Mouse (Mus musculus) lung, postnatal 4 days (tissue): Measurements from ENCODE around the gene Map3k11.
"Not testable (repeated sequence)": the region's sequence is repeated elsewhere in the genome, so short reads cannot be mapped to it uniquely, and the experiment has no call there.

Source experiments
- DNase-seq, 2 experiments: peaks; one replicate each; pipeline ENCODE4 v3.0.0; 2021

The Map3k11 gene

GRCm38 (mm10) chr19:5666386-5666785, 22.2 kb upstream of the Map3k11 start:
- DNase-seq, result no peak

DNA sequence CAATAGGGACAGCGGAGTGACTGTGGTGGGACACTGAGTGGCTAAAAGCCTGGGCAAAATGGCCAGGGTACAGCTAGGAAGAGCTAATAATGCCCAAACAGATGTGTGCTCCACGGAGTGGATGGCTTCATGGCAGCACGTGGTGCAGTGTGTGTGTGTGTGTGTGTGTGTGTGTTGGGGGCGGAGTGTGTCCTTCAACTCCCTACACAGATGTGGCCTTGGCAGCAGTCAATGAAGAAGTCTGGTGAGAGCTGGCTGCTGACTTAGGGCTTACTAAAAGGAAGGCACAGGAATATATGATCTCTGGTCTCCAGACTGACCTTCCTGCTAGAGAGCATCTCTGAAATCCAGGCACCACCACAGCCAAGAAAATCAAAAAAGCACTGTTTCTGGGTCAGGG, 20.2 kb upstream of the Map3k11 start:
- DNase-seq, result no peak

DNA sequence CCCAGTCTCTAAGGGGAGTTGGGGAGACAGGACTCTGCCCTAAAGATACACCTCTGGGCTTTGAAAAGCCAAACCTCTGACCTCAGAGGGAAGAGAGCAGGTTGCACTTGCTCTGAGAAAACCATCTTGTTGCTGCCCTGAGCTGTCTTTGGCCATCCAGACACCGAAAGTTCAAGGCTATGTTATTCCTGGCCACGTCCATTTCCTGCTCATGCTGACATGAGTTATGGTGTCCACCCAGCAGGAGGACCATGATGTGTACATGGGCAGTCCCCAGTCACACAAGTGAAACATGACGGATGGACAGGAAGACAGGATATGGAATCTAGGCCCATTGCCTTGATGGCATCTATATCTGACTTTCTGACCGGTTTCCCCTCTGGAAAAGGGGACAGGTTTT, 8.1 kb upstream of the Map3k11 start:
- DNase-seq, result no peak

DNA sequence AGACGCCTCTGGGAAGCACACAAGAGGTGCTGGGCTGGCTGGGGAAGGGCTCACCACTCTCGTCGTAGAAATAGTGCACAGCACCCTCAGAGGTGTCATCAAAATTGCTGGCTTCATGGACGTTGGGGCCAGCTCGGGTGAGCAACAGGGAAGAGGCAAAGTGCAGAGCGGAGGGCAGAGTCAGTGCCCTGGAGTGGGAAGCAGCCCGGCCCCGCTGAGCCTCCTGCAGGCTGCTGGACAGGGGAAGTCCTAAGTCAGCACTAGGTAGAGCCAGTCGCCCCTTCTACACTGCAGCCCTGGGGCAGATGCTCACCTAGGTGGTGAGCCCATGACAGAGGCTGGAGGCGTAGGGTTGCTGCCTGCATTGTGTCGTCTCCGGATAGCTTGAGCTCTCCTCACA, 4.3 kb upstream of the Map3k11 start:
- no peak for DNase-seq

GRCm38 (mm10) chr19:5684985-5685384, 3.6 kb upstream of the Map3k11 start:
- no peak for DNase-seq

GRCm38 (mm10) chr19:5685431-5685830, 3.1 kb upstream of the Map3k11 start:
- no peak for DNase-seq

DNA sequence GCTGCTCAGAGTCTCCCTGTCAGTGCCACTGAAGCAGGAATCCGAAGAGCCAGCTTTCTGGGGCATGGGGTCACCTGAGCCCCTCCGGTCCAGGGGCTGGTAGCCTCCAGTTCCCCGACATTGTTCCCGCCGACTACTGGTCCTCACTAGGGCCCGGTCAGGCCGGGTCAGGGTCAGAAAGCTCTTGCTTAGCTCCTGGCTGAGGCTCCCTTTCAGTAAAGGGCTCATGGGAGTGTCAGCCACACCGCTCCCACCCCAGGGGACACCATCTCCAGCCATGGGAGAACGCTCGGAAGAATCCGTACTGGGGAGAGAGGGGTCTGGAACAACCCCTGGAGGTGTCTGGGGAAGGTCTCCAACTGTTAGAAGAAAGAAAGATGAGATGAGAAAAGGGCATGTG, 2.7 kb upstream of the Map3k11 start:
- DNase-seq, result no peak

- no peak for DNase-seq
These were observed 2.1 kb upstream of the Map3k11 start for GRCm38 (mm10) chr19:5686437-5686836.

DNA sequence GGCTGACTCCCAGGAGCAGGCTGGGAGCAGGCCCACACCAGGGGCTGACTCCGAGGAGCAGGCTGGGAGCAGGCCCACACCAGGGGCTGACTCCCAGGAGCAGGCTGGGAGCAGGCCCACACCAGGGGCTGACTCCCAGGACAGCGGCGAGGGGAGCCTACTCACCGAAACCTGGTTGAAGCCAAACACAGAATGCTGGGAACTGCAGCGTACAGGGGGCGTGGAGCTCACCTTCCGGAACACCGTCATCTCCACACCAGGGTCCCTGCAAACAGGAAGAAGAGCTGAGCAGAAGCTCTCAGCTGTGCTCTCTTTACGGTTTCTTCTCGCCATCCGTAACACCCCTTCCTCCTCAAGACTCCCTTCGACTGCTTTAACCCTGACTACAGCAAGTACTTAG, 1.6 kb upstream of the Map3k11 start:
- not testable (repeated sequence) for DNase-seq

DNA sequence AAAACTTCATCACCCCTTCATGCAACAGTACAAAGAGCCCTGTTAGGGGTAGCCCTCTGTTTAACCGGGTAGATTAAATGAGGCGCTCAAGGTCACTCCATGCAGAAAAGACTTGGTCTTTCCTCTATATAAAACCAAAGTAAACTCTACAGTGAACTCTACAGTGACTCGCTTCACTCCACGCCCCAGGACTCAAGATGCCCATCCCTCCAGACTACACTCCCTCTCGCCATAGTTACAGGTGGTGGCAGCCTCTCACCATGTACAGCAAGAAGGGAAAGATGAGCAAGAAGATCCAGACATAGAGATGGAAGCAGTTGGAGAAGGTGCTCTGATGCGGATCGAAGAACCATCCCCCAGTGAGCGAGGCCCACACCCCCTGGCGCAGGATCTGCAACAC, 804 bp upstream of the Map3k11 start:
- DNase-seq, result no peak

DNA sequence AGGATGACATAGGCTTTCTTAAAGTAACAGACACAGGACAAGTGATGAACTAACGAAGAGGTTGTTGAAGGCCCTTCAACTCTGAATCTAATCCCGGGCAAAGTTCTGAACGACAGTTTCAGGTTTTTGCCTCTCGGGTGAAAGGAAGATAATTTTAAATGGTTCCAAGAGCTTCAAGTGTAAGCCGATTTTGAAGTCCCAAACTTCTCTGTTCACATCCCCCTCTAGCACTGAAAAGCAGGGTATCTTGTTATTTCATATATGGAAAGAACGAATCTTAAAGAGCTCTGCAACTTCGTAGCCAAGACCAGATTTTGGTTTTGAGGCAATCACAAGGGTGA, 516 bp downstream of the Map3k11 start:
- DNase-seq, result peak in 1 of 2 experiments; percentile 17

DNA sequence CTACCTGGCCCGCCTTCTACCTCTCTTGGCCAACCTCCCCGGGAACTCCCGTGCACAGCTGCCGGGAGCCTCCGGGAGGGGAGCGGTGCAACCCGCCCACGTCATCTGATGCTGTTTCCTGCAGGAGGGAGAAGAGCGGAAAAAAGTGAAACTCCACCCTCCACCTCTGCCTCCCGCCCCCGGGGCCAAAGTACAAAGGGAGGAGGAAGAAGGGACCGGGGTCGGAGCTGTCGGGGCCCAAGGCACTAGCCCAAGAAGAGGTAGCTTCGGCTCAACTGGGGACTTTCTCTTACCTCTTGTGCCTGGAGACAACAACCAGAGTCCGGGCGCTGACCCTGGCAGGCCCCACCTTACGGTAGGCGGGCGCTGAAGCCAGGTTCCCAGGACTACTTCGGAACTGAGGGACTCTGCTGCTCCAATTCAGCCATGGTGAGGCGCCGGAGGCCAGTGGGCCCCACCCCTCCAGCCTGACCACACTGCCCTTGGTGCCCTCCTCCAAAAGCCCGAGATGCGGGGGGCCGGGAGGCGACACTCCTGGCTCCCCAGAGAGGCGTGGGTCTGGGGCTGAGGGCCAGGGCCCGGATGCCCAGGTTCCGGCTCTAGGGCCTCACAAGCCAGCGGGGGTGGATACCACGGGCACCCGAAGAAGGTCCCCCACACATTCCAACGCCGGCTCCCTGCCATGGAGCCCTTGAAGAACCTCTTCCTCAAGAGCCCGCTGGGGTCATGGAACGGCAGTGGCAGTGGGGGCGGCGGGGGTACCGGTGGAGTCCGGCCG, 1.2 kb downstream of the Map3k11 start:
- peak; percentile 92 to 94 for DNase-seq

- no peak for DNase-seq
These were observed 1.8 kb downstream of the Map3k11 start for GRCm38 (mm10) chr19:5690343-5690735.

- DNase-seq, result peak in 1 of 2 experiments; percentile 26
These were observed 3.1 kb downstream of the Map3k11 start for GRCm38 (mm10) chr19:5691601-5692000.

DNA sequence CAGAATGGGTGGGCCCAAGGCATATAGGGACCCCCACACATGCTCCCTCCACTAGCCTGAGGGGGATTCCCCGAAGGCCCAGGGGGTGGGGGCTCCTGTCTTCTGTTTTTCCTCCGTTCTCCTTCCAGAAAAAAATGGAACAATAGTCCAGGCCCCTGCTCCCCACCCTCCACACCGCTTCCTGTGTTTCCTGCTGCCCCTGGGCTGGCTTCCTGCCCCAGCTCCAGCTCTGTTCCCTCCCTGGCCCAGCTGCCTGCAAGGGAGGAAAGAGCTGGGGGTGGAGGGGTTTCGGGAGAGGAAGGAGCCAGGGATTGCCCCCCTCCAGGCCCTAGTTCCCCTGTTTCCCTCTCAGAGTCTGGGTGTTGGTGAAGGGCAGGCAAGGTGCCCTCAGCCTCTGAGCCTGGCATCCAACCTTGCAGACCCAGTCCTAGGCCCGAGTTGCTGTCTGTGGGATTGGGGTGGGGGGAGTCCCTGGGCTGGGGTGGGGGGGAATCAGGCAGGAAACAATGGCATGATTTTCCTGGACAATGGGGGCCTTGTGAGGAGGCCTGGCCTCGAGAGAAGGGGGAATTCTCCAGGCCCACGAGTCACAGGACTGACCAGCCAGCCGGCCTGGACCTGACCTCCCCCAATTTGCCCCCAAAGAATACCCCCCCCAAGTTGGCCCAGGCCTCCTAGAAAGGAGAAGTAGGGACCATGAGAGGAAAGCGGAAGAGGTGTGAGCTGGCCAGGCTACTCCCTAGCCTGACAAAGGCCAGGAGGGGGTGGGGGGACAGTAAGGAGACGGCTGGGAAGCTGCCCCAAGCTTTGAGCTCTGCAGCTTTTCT, 3.8 kb downstream of the Map3k11 start:
- DNase-seq, result peak; percentile 78 to 90

GRCm38 (mm10) chr19:5692913-5693396, 4.4 kb downstream of the Map3k11 start:
- DNase-seq, result peak in 1 of 2 experiments; percentile 32

DNA sequence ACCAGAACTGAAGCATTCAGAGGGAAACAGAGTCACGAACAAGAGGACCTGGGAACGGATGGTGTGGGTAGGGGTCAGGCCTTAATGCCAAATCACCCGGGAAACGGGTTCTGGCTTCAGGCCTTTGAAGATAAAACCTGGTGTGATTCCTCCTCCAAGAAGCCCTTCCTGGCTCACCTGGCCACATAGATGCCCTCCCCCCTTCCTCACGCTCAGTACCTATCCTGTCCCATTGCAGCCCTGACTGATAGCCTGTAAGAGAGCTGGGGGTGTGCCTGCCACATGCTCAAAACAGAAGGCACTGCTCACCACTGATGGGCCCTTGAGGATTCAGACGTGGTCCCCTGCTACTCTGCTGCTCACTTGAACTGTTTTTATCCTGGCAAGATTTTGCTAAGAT, 5.3 kb downstream of the Map3k11 start:
- DNase-seq, result no peak

DNA sequence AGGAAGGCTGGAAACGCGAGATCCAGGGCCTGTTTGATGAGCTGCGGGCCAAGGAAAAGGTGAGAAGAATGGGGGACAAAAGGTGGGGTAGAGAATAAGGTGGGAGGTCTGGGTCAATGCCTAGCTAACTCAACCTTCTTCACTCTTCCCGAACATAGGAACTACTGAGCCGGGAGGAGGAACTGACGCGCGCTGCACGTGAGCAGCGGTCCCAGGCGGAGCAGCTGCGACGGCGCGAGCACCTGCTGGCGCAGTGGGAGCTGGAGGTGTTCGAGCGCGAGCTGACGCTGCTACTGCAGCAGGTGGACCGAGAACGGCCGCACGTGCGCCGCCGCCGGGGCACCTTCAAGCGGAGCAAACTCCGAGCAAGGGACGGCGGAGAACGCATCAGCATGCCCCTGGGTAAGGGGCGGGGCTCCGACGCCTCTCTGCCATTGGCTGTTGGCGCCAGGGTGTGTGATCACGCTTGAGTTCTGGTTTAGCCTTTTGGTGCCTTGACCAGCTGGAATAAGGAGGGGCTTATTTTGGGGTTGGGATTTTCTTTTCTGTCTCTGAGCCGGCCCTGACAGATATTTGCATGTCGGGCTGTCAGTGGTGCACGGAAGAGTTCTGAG, 7.4 kb downstream of the Map3k11 start:
- DNase-seq, result no peak

DNA sequence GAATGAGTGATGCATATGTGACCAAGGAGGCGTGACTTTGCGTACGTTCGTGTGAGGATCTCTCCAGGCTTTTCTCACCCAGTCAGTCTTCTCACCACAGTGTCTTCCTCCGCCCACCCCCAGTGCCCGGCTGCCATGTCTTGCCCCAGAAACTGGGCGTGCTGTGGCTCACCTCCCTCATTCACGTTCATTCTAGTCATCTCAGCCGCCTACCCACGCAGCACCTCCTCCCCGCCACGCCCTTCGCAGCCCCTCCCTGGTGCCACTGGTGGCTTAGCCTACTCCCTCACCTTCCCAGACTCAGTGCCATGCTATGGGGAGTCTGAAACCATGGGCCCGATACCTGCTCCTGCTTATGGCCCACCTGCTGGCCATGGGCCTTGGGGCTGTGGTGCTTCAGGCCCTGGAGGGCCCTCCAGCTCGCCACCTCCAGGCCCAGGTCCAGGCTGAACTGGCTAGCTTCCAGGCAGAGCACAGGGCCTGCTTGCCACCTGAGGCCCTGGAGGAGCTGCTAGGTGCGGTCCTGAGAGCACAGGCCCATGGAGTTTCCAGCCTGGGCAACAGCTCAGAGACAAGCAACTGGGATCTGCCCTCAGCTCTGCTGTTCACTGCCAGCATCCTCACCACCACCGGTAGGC, 15.7 kb downstream of the Map3k11 start, which contains the start of gene Kcnk7:
Gene Kcnk7 (plus strand): TSS at position 205 of the 638 bp plus-strand sequence.
- DNase-seq, result peak; percentile 57 to 74

DNA sequence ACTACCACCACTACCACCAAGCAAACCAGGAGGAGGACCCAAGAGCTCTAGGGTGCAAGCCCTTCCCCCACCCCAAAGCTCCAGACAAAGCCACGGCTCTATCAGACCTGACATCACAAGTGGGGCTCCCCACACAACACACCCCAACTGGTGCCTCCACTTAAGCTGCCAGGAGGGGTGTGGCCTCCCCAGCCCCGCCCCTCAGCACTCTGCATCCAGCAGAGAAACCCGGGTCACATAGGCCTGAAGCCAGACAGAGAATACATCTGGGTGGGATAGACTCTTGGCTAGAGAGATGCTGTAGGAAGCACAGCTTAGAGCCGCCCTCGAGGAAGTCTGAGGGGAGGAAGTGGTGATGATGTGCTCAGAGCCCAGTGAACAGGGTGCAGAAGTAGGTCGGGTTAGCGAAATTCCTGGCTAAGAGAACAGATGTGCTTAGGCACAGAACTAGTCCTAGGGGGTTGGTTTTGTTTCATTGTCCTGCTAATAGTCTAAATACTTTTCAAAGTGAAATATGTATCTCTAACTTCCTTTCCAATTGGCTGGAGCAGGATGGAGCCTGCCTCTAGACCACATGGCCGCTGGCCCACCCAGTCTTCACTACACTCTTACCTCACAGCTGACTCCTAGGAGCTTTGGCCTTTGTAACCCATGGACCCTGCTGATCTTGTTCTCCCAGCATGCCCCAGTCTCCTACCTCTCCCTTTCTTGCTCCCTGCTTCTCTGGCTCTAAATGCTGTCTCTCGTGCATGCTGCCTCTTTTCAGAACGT, 16.4 kb downstream of the Map3k11 start:
- peak; percentile 65 to 75 for DNase-seq

GRCm38 (mm10) chr19:5710068-5710467, 21.5 kb downstream of the Map3k11 start:
- DNase-seq, result no peak

DNA sequence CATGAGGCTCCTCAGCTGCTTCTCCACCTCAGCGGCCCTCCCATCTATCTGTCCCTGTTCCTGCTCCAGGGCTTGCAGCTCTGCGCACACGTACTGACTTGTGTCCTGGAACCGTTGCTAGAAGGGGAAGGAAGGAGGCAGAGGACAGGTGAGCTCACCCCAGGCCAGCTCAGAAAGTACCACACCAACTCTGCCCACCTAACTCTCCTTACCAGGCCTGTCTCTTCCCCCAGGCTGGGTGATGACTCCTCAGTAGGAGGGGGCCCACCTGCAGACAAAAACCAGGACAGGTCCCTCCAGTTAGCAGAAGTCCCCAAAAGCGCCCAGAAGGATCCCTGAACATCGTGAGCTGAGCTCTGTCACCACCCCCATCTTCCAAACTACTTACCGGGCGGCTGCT, 22.0 kb downstream of the Map3k11 start:
- peak in 1 of 2 experiments; percentile 21 for DNase-seq
